Mouse (Mus musculus): ENCODE measurements around the gene Mical3. TPM values are rescaled to one million over a fixed set of nuclear protein-coding genes. Genes with fewer than 3 reads are reported as not detected.
A peak's percentile ranks its signal among the peaks of the same experiment; 100 is the strongest.
"Not testable (repeated sequence)": the region's sequence is repeated elsewhere in the genome, so short reads cannot be mapped to it uniquely, and the experiment has no call there.

The Mical3 gene
- total RNA-seq, 2 experiments from 2014 or later: 47.4 to 48.7 TPM

DNA sequence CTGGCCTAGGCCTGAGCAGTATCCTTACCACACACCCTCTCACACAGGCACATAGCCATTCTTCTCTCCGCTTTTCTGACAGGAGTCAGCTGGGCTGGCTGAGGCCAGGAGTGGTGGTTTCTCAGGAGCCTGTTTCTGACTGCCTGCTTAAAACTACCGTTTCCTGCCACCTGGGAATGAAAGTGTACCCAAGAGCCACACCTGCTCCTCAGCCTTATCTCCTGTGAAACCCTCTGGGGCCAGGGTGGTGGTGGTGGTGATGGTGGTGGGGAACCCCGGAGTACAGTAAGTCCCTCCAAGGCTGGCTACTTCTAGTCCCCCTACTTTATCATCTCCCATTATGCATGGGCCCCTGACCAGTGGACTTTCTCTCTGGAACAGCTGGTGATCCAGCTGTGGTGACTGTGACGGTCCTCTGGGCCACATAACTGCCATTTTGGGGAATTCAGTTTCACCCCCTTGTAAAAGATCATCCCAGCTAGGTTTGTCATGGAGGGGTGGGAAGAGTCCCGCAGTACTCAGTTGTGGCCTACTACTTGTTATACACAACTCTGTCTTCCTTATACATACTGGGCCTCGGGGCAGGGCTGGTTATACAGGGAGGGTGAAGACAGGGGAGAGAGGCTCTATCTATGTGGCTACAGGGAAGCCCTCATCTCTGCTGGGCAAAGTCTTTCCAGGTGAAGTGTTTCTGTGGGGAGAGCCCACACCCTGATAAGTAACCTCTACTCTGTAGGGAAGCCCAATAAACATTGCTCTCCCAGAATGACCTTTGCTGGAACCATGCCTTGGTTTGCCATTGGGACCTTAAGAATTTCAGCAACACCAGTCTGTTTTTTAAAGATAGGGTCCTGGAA is 200.1 kb downstream of the Mical3 start:
- no peak for DNase-seq

DNA sequence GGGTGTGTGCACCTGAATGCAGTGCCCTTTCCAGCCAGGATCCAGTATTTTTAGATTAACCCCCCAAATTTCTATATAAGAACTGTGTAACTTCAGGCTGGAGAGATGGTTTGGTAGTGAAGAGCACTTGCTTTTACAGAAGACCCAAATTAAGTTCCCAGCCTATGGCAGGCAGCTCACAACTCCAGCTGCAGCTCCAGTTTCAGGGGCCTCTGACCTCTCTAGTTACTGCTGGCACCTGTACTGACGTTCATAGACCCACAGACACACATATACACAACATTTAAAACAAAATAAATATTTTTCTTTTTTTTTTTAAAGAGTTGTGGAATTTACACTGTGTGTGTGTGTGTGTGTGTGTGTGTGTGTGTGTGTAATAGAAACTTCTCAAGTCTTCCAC is 201.4 kb downstream of the Mical3 start:
- DNase-seq: no peak

DNA sequence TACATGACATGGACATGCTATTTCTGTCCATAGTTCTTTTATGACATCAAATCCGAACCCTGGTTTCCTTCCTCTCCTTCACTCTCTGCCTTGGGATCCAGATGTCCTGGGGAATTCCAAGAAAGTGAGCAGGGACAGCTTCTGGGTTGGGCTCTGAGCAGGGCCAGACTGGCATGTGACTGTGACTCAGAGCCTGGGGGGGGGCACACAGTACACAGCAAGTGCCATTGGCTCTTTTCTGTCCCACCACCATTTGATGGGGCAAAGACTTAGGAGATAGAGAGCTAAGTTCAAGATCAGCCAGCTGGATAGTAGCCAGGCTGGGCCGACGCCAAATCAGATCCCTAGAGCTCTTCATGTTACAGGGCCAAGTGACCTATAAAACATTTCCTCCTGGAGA is 203.0 kb downstream of the Mical3 start:
- peak; percentile 85 to 89 for DNase-seq

DNA sequence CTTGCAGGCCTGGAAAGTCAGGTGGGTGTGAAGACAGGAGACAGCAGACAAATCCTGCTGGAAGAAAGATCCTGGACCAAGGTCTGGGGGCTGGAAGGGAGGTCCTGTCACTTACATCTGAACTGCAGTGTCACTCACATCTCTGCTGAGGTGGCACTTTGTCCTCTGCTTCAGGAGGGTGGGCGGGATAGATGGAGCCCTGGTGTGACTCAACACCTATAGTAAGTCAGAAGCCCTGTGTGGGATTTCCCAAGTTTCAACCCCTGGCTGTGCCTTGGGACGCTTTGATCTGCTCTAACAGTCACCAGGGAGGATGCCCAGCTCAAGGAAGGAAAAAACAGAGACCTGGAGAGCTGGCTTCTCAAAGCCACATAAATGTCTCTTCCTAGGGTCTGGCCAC is 203.9 kb downstream of the Mical3 start:
- no peak for DNase-seq

DNA sequence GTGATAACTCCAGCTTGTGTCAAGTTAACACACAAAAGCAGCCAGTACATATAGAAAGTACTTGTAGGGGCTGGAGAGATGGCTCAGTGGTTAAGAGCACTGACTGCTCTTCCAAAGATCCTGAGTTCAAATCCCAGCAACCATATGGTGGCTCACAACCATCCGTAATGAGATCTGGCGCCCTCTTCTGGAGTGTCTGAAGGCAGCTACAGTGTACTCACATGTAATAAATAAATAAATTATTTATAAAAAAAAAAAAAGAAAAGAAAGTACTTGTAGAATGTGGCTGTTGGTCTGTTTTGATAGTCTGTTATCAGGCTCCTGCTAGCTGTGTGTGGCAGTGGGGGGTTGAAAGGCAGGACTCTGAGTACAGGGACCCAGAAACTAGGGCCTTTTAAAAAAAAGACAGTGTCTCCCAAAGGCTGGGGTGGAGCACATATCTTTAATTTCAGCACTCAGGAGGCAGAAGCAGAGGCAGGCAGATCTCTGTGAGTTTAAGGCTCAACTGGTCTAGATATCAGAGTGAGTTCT is 205.9 kb downstream of the Mical3 start:
- not testable (repeated sequence) for DNase-seq

DNA sequence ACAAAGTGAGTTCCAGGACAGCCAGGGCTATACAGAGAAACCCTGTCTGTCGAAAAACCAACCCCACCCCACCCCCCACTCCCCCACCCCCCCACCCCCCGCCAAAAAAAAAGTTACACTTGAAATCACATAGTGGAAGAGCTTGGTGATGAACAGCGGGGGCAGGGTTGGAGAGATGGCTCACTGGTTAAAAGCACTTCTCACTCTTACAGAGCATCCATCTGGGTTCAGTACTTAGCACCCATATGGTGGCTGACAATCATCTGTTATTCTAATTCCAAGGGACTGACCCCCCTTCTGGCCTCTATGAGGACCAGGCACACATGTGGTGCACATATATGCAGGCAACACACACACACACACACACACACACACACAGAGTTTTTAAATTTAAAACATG is 212.8 kb downstream of the Mical3 start:
- no peak for DNase-seq

DNA sequence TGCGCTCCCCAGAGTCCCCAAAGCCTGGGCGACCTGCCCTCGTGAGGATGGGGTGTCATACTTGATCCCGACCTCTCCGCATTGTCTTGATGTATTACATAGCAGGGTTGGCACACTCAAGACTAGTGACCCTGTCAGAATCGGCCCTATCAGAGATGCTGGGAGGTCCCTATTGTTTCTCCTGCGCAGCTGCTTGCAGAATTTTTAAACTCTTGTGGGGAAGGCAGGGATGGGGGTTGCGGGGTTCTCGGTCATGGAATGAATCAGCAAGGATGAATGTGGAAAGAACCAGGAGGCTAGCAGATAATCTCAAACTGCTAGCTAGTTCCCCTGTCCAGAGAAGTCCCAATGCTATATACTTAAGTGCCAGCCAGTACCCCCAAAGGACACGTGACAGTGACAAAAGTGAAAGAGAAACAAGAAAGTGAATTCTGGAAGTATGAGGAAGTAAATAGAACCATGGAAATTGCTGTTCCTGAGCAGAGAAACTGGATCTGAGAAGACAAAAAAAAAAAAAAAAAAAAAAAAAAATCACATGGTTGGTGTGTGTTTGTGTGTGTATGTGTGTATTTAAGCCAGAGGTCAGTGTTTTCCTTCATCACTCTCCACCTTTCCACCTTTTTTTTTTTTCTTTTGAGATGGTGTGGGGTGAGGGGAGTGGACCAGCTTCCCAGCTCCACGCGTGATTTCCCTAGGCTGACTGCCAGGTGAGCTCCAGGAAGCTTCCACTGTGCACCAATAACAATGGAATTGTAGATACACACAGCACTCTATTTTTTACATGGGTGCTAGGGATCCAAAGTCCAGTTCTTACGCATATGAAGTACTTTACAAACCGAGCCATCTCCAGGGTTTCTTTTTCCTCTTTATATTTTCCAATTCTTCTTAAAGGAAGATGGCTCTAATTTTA is 213.6 kb downstream of the Mical3 start:
- not testable (repeated sequence) for DNase-seq

DNA sequence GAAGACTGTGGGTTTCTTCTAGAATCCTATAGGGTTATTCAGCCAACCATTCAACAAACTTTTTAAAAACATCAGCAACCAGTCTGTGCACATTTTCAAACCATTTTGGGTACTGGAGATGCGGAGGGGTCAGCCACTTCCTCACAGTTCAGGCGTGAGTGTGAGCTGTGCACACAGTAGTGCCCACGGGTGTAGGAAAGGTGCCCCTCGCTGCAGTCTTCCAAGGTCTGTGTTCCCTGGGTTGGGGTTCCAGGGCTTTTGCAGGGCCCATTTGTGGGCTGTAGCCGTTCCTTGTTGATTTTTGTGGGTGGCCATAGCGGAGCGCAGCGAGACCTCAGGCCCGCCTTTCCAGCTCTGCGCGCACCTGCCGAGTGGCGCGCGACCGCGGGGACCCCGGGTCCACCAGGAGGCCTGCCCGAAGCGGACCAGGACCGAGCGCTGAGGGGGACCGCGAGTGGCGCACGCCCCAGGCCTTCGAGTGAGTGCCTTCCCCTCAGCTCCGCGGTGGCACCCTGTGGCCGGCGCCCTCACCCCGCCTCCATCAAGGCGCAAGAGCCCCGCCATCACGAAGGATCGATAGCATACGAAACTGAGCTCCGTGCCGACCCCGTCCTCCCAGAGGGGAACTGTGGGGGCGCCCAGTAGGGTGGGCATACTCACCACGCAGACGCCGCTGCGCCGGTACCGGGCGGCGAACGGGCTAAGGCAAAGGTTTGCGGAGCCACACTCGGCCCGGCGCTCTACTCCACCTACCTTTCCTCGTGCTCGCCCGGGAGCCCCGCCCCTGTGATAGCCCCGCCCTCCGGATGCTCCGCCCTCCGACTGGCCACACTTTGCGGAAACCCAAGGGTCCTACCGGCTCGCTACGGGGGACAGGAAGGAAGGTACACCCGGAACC is 214.5 kb downstream of the Mical3 start, which contains the start of gene Bid:
Bid (minus strand) TSS at position 780 of the 898 bp plus-strand sequence.
- DNase-seq: peak; percentile 94

DNA sequence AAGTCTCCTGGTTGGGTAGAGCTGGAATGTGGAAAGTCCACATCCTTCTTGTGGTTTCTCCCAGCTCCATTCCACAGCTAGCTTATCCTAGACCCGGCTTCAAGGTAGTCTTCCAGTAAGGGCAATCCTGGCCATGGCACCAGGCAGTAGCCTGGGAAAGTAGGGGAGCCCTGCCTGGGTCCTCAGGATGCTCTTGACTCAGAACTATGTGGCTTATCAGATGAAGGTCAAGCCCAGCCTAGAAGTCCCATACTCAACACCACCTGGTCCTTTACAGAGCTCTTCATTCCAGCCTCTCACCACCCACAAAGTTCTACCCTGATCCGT is 215.2 kb downstream of the Mical3 start:
- no peak for DNase-seq

DNA sequence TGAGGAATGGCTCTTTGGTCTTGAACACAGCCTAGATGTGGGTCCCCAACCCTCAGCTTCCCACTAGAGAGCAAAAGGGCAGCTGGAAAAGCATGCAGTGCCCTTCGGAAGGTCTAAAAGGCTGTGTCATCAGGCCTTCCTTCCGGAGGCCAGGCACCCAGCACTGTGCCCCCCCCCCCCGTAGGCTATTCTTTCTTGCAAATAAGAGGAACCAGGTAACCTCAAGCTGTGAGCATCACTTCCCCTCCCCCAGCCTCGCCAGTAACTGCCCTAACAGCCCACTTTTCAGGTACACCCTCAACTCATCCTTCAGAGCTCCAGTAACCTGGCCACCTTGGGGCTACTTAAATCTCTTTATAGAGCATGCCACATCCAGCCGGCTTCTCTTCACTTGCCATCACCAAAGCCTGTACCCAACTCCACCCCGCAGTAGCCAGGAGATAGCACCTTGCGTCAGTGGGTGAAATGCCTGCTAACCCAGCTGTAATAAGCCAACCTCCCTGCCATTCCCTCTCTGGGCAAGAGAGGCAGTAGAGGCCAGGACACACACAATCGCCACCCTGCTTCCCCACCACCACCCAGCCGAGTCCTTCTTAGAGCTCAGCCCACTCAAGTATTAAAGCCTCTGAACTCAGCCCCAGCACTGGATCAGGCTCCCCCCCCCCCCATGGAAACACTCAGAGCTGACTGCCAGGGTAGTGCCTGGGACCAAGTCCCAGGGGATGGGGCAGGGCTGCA is 215.7 kb downstream of the Mical3 start:
- DNase-seq: no peak

DNA sequence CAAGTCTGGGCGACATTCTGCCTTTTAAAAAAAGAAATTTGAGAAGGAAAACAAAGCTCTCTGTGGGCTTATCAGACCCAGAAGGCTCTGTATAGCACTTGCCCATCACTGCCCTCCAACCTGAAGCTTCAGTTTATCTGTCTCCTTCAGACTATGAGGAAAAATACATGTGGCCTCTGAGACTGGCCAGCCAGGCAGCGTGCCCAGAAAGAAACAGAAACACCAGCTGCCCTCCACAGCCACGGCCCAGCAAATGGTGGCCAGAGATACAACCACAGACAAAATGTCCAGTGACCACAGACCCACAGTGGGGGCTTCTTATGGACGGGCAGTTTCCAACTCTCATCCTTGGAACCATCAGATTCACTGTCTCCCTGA is 216.3 kb downstream of the Mical3 start:
- DNase-seq: no peak

DNA sequence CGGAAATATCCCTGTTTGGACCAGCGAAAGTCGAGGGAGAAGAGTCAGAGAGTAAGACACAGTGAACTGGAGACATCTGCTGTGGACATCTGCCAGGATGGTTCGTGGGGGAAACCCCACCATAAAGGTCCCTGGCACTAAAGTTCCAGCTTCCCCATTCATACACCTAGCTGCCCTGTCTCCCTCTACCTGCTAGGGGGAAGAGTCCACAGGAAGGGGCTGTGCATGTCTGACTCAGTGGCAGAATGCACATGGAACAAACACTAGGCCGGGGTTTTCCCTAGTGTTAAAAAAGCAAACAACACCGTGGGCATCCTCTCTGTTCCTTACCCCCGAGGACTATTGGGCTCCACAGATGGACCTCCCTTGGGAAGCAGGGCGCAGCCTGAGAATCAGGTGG is 217.0 kb downstream of the Mical3 start:
- no peak for DNase-seq

DNA sequence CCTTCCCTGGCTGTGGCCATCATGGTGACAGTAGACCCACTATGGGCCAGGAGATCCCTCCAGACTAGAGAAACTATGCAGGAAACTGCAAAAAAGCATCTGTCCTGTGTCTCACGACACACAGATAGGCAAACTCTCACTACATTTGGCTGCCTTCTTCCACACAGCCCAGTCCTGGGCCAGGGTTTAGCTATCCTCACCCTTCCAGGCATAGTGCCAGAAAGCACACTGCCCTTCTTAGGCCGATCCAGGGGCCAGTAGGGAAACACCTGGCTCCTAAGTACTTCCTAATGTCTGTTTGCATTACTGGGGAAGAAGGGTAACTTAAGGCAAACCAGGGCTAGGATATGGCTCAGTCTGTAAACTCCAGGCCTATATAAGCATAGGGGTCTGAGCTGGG is 217.9 kb downstream of the Mical3 start:
- no peak for DNase-seq

DNA sequence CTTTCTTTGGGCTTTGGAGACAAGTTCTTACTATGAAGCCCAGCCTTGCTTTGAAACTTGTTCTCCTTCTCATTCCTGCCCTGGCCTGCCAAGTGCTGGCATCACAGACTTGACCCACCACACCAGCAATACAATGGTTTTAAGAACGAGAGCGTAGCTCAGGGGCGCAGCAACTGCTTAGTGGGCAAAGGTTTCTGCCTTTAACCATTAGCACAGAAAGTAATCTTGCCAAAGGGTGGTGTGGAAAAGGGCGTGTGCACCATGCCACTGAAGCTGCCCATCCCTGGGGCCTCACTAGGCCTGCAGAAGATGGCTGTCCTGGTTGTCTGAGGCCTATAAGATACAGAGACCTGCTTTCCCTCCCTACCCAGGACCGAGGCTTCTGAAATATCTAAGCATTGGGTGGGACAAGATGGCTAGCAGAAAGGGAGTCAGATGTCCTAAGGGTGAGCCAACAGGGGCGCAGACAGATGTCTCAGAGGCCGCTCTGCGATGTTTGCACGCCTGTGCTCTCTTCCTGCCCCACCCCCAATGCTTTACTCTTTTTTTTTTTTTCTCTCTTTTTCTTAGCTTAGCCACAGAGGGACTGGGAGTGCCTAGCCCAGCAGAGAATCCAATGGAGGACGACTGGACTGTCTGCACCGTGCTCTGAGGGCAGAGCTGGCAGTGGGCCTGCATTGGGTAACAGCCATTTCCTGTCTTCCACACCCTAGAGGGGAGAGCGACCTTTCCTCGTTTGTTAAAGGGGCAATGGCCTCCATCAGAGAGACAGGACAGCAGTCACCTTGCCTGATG is 219.4 kb downstream of the Mical3 start:
- DNase-seq: peak in 1 of 2 experiments; percentile 50

DNA sequence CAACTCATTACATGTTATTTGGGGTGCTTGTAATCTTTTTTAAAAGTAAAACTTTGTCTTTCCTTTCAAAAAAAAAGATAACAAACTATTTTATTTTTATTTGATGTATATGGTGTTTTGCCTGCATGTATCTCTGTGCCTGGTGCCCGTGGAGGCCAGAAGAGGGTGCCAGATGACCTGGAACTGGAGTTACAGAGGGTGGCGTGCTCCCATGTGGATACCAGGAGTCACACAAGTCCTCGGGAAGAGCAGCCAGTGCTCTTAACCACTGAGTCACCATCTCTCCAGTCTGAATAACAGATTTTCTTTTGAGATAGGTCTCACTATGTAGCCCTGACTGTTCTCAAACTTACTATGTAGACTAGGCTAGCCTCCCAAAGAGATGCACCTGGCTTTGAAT is 221.3 kb downstream of the Mical3 start:
- no peak for DNase-seq

DNA sequence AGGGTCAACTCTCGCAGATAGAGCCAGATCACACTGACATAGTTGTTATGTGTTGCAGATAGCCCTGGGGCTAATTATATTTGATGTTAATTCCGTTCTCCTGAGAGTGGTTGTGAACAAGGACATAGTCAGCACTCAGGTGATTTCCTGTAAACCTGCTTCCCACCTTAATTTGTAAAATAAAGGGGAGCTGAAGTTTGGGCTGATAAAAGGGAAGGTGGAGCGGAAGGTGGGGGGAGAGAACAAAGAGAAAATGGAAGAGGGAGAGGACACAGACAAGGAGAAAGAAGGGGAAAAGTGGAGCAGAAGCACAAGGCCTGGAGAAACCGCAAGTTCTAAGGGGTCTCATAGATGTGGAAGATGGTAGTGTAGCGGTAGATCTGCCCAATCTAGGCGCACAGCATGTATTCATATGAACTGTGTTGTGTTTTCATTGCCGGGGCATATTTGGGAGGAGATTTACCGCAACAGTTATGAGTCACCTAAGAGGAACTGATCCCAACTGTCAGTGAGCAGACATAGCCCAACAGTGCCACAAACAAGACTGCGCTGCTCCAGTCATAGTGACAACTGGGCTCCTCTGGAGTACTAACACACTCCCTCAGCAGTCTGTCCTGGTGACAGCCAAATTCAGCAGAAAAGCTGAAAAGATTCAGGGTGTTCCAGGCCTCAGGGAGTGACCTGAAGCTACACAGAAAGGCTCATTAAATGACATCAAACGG is 222.8 kb downstream of the Mical3 start:
- not testable (repeated sequence) for DNase-seq

DNA sequence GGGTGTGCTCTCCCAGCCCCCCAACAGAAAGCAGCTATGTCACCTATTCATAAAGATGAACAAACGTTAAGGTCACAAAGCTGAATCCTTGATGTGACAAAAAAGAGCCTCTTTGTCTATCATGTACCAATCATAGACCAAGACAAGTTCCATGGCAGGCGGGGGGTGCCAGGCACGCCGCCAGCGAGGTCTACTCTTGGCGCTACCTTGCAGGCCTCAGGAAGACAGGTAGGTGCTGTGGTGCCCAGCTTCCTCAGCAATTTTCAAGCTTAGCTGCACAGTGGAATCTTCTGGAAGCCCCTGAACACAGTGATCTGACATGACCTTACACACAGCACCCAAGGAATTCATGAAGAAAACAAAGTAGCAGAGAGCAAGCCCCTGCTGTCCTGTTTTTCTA is 224.3 kb downstream of the Mical3 start:
- no peak for DNase-seq

DNA sequence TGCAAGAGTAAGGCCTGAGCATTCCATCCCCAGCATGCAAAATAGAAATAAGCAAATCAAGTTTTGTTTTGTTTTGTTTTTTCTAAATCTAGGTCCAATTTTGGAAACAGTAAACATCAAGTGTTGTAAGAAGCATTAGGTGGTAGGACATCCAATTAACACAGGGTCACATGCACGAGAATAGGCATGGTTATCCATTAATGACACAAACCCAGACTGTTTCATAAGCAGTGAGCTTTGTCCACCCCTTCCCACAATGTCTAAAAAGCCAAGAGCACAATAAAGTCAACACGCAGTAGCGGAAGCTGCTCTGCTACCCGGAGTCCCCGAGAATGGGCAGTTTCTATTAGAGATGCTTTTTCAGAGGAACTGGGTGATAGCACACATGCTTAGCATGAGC is 225.7 kb downstream of the Mical3 start:
- DNase-seq: no peak

DNA sequence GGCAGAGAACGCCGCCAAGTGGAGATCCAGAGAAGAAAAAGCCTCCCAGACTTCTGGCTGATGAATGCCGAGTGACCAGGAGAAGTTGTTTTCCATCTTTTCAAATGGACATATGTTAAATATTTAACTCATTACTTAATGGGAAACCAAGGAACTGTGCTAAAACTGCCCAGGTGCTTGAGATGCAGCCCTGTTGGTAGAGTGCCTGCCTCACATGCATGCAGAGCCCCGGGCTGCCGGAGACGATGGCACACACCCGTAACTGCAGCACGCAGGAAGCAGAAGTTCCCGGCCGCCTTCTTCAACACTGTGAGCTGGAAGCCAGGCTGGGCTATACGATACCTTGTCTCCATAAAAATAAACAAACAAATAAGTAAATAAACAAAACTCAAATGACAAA is 226.8 kb downstream of the Mical3 start:
- DNase-seq: no peak

DNA sequence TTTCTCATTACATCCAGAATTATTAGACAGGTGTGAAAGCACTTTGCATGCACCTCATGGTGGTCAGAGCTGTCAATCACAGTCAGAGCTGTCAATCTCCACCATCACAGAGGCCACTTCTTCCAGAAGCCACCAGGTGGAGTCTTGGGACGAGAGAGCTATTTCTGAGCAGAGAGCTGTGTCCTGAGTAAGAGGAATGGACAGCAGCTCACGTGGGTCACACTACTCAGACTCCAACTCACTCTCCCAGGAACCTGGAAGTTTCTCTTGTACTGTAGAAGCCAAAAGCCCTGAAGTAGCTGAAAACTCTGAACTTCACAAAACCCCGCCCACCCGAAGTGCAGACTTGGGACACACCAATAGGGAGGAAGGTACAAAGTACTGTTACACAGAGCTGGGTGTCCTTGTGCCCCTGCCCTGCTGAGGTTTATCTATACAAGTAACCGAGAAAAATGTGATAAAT is 227.3 kb downstream of the Mical3 start:
- peak; percentile 46 to 50 for DNase-seq
